Comparison of ENCODE assay signal across 22 mouse cellular contexts in genomic region chr3:101624287-101624686, GRCm38 (mm10).
"Had no signal": no experiment of that assay in that cellular context is flagged by ENCODE, and none has a peak within 500 bp of the region (broad histone marks: within the 10 kb centered on the region; RNA-seq: fewer than 3 reads in every experiment).

No protein-coding gene starts in this region.

- H3K4me3 ChIP-seq: liver, embryonic 13.5 days; liver, embryonic 15.5 days; lung, embryonic 15.5 days; midbrain, embryonic 10.5 days; midbrain, embryonic 12.5 days; myocyte; neural tube, embryonic 12.5 days; stomach, embryonic 15.5 days had no signal

- DNase-seq: liver, embryonic 13.5 days; liver, postnatal 0 days; lung, adult 2 months; lung, postnatal 14 days; lung, postnatal 36 days; midbrain, embryonic 14.5 days; retina, postnatal 1 day; right cerebral cortex, adult 18-20 months; right cerebral cortex, postnatal 25 days; thymus, adult 2 months; thymus, postnatal 25 days; thymus, postnatal 4 days had no signal

- H3K4me2 ChIP-seq: liver, embryonic 13.5 days; liver, embryonic 15.5 days; lung, embryonic 15.5 days; midbrain, embryonic 12.5 days; neural tube, embryonic 12.5 days; stomach, embryonic 15.5 days had no signal

- H3K36me3 ChIP-seq: liver, embryonic 13.5 days; liver, embryonic 15.5 days; lung, embryonic 15.5 days; midbrain, embryonic 10.5 days; midbrain, embryonic 12.5 days; neural tube, embryonic 12.5 days; stomach, embryonic 15.5 days had no signal

- H3K9me3 ChIP-seq: liver, embryonic 15.5 days; lung, embryonic 15.5 days; neural tube, embryonic 12.5 days had no signal

- H3K9ac ChIP-seq: liver, embryonic 13.5 days; liver, embryonic 15.5 days; liver, postnatal 0 days; lung, embryonic 15.5 days; midbrain, embryonic 12.5 days; neural tube, embryonic 12.5 days; stomach, embryonic 15.5 days had no signal

- ATAC-seq: liver, postnatal 0 days; lung, postnatal 0 days; midbrain, embryonic 16.5 days had no signal

- H3K4me1 ChIP-seq: liver, embryonic 13.5 days; liver, embryonic 15.5 days; lung, embryonic 15.5 days; midbrain, embryonic 10.5 days; midbrain, embryonic 12.5 days; neural tube, embryonic 12.5 days; stomach, embryonic 15.5 days had no signal

- H3K27ac ChIP-seq: liver, embryonic 13.5 days; liver, embryonic 15.5 days; lung, embryonic 15.5 days; midbrain, embryonic 10.5 days; midbrain, embryonic 12.5 days; neural tube, embryonic 12.5 days; stomach, embryonic 15.5 days; stomach, postnatal 0 days had no signal

- H3K27me3 ChIP-seq: liver, embryonic 13.5 days; liver, embryonic 15.5 days; lung, embryonic 15.5 days; midbrain, embryonic 12.5 days; neural tube, embryonic 12.5 days; stomach, embryonic 15.5 days had no signal
